Mouse (Mus musculus): ENCODE measurements around the gene Kcns3. TPM values are rescaled to one million over a fixed set of nuclear protein-coding genes. Genes with fewer than 3 reads are reported as not detected.
A peak's percentile ranks its signal among the peaks of the same experiment; 100 is the strongest.

The Kcns3 gene
- 1 to 10 TPM; 4.9 to 5.3 TPM for total RNA-seq (2021)
- long read RNA-seq, experiment 1, transcript Kcns3-201 (3 exons, 2,933 nt) = major isoform, 7 of 12 reads
- long read RNA-seq, experiment 1, partial matches to known transcripts = 0 of 12 reads
- long read RNA-seq, experiment 1, other reads (novel, unspliced or antisense) = 5 of 12 reads
- long read RNA-seq, experiment 2, transcript Kcns3-201 (3 exons, 2,933 nt) = major isoform, 15 of 18 reads
- long read RNA-seq, experiment 2, partial matches to known transcripts = 1 of 18 reads
- long read RNA-seq, experiment 2, other reads (novel, unspliced or antisense) = 2 of 18 reads

DNA sequence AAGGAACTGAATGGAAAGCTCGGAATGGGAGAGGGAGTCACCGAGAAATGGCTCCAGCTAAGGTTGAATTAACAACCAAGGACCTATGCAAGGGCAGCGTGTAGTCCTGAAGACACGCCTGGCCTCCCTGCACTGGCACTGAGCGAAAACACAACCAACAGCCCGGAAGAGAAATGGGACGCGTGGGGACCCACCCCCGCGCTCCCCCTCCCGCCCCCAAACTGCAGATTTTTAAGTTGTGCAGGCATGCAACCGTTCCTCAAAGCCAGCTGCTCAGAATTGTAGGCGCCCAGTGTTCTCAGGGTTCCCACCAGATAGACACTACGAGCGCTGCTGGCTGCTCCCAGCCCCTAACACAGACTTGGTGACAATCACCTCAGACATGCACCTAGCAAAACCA lies at the start of gene Kcns3:
Kcns3 (minus strand) TSS at position 42 of the 400 bp plus-strand sequence.
- DNase-seq (ENCODE audit: low spot score in 2 of 2) = no peak

- no peak for DNase-seq (ENCODE audit: low spot score in 2 of 2)
Measured at GRCm38 (mm10) chr12:11198551-11198950, 47.7 kb upstream of the Kcns3 start.

- DNase-seq (ENCODE audit: low spot score in 2 of 2) = no peak
Measured at GRCm38 (mm10) chr12:11198026-11198425, 47.2 kb upstream of the Kcns3 start.

DNA sequence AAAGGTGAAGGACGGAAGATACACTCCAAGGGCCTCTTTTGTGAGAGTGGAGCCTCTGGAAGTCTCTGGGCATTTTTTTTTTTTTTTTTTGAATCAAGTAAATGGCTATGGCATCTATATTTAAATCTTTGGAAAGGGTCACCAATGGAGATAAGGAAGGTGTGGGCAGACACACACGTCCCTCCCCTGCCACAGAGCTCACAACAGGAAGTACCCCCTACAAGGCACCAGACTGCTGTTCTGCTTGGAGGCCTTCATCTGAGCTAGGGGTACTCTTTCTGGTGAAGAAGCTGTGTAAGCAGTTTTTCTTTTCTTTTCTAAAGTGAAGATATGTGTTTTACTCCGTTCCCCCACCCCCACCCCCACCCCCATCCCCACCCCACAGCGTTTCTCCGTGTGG lies 46.0 kb upstream of the Kcns3 start:
- no peak for DNase-seq (ENCODE audit: low spot score in 2 of 2)

GRCm38 (mm10) chr12:11196142-11196597 lies 45.3 kb upstream of the Kcns3 start:
- peak; percentile 61 to 65 for DNase-seq (ENCODE audit: low spot score in 2 of 2)

GRCm38 (mm10) chr12:11195031-11195430 lies 44.2 kb upstream of the Kcns3 start:
- no peak for DNase-seq (ENCODE audit: low spot score in 2 of 2)

DNA sequence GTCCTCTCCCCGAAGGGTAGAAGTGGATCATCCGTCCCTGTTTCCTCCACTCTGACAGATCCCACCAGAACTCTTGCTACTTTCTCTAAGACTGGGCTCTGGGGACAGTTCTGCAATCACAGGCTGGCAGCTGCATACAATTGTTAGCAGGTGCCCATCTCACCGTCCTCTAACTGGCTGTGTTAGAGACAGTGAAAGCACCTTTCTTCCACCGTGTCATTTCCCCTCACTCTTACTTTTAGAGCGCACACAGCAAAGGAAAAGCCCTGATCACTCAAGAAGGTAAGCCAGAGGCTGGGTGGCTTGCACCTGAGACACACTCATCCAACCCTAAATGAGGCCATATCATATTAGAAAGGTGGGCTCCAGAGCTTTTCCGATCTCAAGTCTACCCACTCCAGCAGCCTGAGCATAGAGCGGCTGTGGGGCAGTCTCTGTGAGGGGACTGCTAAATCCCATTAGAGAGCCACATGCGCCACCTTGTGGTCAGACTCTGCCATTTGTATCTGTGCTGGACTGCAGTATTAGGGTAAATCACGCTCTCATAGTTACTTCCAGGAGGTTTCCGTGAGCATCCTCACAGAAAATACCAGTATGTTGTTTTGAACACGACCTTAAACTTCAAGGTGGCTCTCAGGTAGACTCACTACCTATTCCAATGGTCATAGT lies 27.8 kb upstream of the Kcns3 start:
- peak; percentile 56 to 79 for DNase-seq (ENCODE audit: low spot score in 2 of 2)

GRCm38 (mm10) chr12:11177408-11178394 lies 26.8 kb upstream of the Kcns3 start:
- DNase-seq (ENCODE audit: low spot score in 2 of 2) = no peak

GRCm38 (mm10) chr12:11158670-11159069 lies 7.8 kb upstream of the Kcns3 start:
- no peak for DNase-seq (ENCODE audit: low spot score in 2 of 2)

- no peak for DNase-seq (ENCODE audit: low spot score in 2 of 2)
Measured at GRCm38 (mm10) chr12:11155123-11155522, 4.3 kb upstream of the Kcns3 start.

GRCm38 (mm10) chr12:11153587-11153986 lies 2.7 kb upstream of the Kcns3 start:
- no peak for DNase-seq (ENCODE audit: low spot score in 2 of 2)

- peak; percentile 9 to 17 for DNase-seq (ENCODE audit: low spot score in 2 of 2)
Measured at GRCm38 (mm10) chr12:11150192-11150935, 492 bp downstream of the Kcns3 start.

GRCm38 (mm10) chr12:11149421-11150191 lies 1.2 kb downstream of the Kcns3 start:
- DNase-seq (ENCODE audit: low spot score in 2 of 2) = peak; percentile 3 to 26

DNA sequence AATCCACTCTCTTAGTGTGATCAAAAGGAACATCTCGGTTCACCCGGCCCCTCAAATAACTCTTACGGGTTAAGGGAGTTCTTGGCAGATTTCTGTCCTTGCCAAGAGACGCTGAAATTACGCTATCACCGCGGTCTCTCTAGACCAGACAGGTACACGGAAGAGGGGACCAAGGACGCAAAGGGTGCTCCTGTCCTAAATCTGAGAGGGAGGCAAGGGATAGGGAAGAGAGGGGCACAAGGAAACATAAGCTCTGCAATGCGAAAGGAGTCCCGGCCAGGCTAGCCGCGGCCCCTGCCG lies 1.8 kb downstream of the Kcns3 start:
- no peak for DNase-seq (ENCODE audit: low spot score in 2 of 2)

DNA sequence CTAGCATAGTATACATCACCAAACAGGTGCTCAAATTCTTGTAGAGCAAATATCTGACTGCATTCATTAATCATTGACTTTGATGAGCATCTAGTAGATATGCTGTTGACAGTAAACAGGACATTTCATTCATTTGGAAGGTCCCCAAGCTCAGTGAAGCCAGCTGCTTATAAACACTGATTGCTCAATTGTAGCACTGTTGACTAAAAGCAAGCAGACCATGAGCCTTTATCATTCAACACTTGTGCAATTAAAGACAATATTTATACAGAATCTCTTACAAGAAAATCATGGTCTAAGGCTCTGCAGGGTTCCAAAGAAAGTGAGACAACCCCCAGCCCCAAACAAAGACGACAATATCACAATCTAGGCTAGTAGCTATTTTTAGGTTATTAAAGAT lies 6.0 kb downstream of the Kcns3 start:
- DNase-seq (ENCODE audit: low spot score in 2 of 2) = no peak

GRCm38 (mm10) chr12:11132418-11132817 lies 18.4 kb downstream of the Kcns3 start:
- DNase-seq (ENCODE audit: low spot score in 2 of 2) = no peak

GRCm38 (mm10) chr12:11129188-11129587 lies 21.7 kb downstream of the Kcns3 start:
- no peak for DNase-seq (ENCODE audit: low spot score in 2 of 2)

- DNase-seq (ENCODE audit: low spot score in 2 of 2) = no peak
Measured at GRCm38 (mm10) chr12:11126186-11126759, 24.6 kb downstream of the Kcns3 start.

GRCm38 (mm10) chr12:11101565-11101964 lies 49.3 kb downstream of the Kcns3 start:
- DNase-seq (ENCODE audit: low spot score in 2 of 2) = no peak

Measured in adrenal gland, postnatal 4 days (tissue).